Mouse (Mus musculus) MEL (cell line): Measurements from ENCODE around the gene Ywhae.

ENCODE experiments used
- BHLHE40 ChIP-seq: IDR thresholded peaks from 2 replicates; pipeline ENCODE4 v1.6.1; 2012; ENCODE audit warnings: low read depth, mild to moderate bottlenecking, inconsistent platforms, low read length, improper control_type of control experiment, borderline replicate concordance
- CHD1 ChIP-seq: IDR thresholded peaks from 2 replicates; pipeline ENCODE4 v1.6.1; 2012; ENCODE audit warnings: low read depth, mild to moderate bottlenecking, inconsistent platforms, low read length, improper control_type of control experiment
- CTCF ChIP-seq, 3 experiments: IDR thresholded peaks in 2 of 3; conservative IDR thresholded peaks in 1 of 3; 2 replicates each; pipeline ENCODE4 v1.5.1; 2011 to 2012; ENCODE audit warnings: low read length in 3 of 3, low read depth in 2 of 3, mild to moderate bottlenecking in 2 of 3, improper control_type of control experiment in 1 of 3, inconsistent platforms in 1 of 3, mixed read lengths in 1 of 3, moderate library complexity in 1 of 3; ENCODE audit not compliant: control insufficient read depth in 1 of 3, insufficient read depth in 1 of 3, poor library complexity in 1 of 3, severe bottlenecking in 1 of 3
- GABPA ChIP-seq: IDR thresholded peaks from 2 replicates; pipeline ENCODE4 v1.6.1; 2012; ENCODE audit warnings: low read depth, mild to moderate bottlenecking, inconsistent platforms, low read length, improper control_type of control experiment, moderate library complexity
- GATA1 ChIP-seq: IDR thresholded peaks from 2 replicates; pipeline ENCODE4 v1.6.1; 2011; ENCODE audit warnings: low read depth, low read length, improper control_type of control experiment
- KAT2A ChIP-seq: conservative IDR thresholded peaks from 2 replicates; pipeline ENCODE4 v1.6.1; 2012; ENCODE audit warnings: low read depth, low read length, improper control_type of control experiment, inconsistent platforms
- MAFK ChIP-seq: IDR thresholded peaks from 2 replicates; pipeline ENCODE4 v1.6.1; 2011; ENCODE audit warnings: low read depth, mild to moderate bottlenecking, low read length, improper control_type of control experiment, borderline replicate concordance
- MAZ ChIP-seq: IDR thresholded peaks from 2 replicates; pipeline ENCODE4 v1.6.1; 2012; ENCODE audit warnings: low read depth, mild to moderate bottlenecking, inconsistent platforms, low read length, improper control_type of control experiment
- POLR2A ChIP-seq, 2 experiments: IDR thresholded peaks; 2 replicates each; pipeline ENCODE4 v1.6.1; 2011 to 2012; ENCODE audit warnings: low read length in 2 of 2, mild to moderate bottlenecking in 2 of 2, control low read depth in 1 of 2, improper control_type of control experiment in 1 of 2, low read depth in 1 of 2, moderate library complexity in 1 of 2; ENCODE audit not compliant: control insufficient read depth in 1 of 2, insufficient read depth in 1 of 2, poor library complexity in 1 of 2
- ZMIZ1 ChIP-seq: IDR thresholded peaks from 2 replicates; pipeline ENCODE4 v1.6.1; 2012; ENCODE audit warnings: low read depth, mild to moderate bottlenecking, inconsistent platforms, low read length, improper control_type of control experiment, moderate library complexity

- TF ChIP-seq POLR2A (IDR thresholded peaks at IDR 0.05; ENCODE audit: control insufficient read depth in 1 of 2, insufficient read depth in 1 of 2, low read depth in 1 of 2, low read length in 2 of 2, poor library complexity in 1 of 2) (no peak), MAZ (no peak), BHLHE40 (no peak), MAFK (no peak), CHD1 (no peak), CTCF (IDR thresholded peaks at IDR 0.05 in 2 of 3, conservative IDR thresholded peaks at IDR 0.05 in 1 of 3; ENCODE audit: control insufficient read depth in 1 of 3, insufficient read depth in 1 of 3, low read depth in 2 of 3, low read length in 3 of 3, poor library complexity in 1 of 3, severe bottlenecking in 1 of 3) (no peak), GABPA (no peak), KAT2A (no peak), GATA1 (no peak), ZMIZ1 (no peak)
These were observed 7.5 kb downstream of the Ywhae start for GRCm38 (mm10) chr11:75740204-75740603.
